8 mouse cellular contexts compared by ENCODE assay signal in the genomic region with DNA sequence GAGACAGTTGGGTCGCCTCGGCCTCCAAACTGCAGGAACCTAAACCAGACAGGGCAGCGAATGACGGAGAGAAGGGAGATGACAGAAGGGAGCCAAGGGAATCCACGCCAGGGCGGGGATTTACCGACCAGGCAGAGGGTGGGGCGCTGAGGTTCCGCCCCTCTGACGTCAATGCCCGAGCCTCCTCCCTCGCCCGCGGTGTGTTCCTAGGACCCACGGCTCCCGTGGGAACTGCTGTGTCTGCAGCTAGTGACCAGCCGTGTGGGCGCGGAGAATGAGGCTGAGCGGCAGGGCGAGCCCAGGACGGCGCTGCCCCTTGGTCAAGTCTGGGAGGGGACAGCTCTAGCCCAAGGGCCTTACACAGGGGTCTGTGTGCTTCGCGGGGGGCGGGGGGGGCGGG. TPM values are rescaled to one million over a fixed set of nuclear protein-coding genes. Genes with fewer than 3 reads are reported as not detected.
DNase-seq lines count a peak whose midpoint lies in the region; ATAC-seq and TF ChIP-seq lines count a peak whose summit lies in the region.

No protein-coding gene starts in this region.

- H3K9me3 ChIP-seq in E14TG2a.4 (ENCODE audit: low read length): 0 out of 2 replicates have a peak, but pooled peaks cover 5% of the 10 kb centered on the region
- H3K9me3 ChIP-seq in forebrain, embryonic 11.5 days (ENCODE audit: control insufficient read depth, low read length): peaks cover 5% of the 10 kb centered on the region; the same call in 1 of the 2 replicates
- H3K9me3 ChIP-seq in neural tube, embryonic 14.5 days (ENCODE audit: control insufficient read depth, low read length): no peaks in the 10 kb centered on the region

- no peak for TF ChIP-seq POLR2A in thymus, adult 2 months (IDR thresholded peaks at IDR 0.05; ENCODE audit: control insufficient read depth, extremely low read depth, insufficient read depth, low read length, poor library complexity)

- no peaks in the 10 kb centered on the region for H3K36me3 ChIP-seq in E14TG2a.4 (ENCODE audit: insufficient read depth, low read length)
- no peaks in the 10 kb centered on the region for H3K36me3 ChIP-seq in forebrain, embryonic 11.5 days (ENCODE audit: control insufficient read depth, insufficient read depth, low read length)
- H3K36me3 ChIP-seq in neural tube, embryonic 14.5 days (ENCODE audit: control insufficient read depth, insufficient read depth, low read length): no peaks in the 10 kb centered on the region
- H3K36me3 ChIP-seq in thymus, adult 2 months (ENCODE audit: control insufficient read depth, insufficient read depth, low read length): no peaks in the 10 kb centered on the region

- H3K27ac ChIP-seq in forebrain, embryonic 11.5 days (ENCODE audit: low read depth, low read length): no peak overlapping the region
- H3K27ac ChIP-seq in neural tube, embryonic 14.5 days (ENCODE audit: low read depth, low read length): no peak overlapping the region
- no peak overlapping the region for H3K27ac ChIP-seq in thymus, adult 2 months (ENCODE audit: control insufficient read depth, insufficient read depth, low read length)

- 0 out of 2 replicates have a peak, but pooled peaks have one; percentile 33 for ATAC-seq in forebrain, embryonic 11.5 days (replicated peaks; ENCODE audit: low FRiP score)
- no peak; the same call in 1 of the 2 replicates for ATAC-seq in neural tube, embryonic 14.5 days (ENCODE audit: low read depth)

- 0 out of 2 replicates have a peak, but pooled peaks cover 6% of the 10 kb centered on the region for H3K27me3 ChIP-seq in E14TG2a.4 (ENCODE audit: insufficient read depth, low read length)
- peaks cover 12% of the 10 kb centered on the region; the same call in 1 of the 2 replicates for H3K27me3 ChIP-seq in forebrain, embryonic 11.5 days (ENCODE audit: control insufficient read depth, insufficient read depth, low read length)
- no peaks in the 10 kb centered on the region; the same call in 1 of the 2 replicates for H3K27me3 ChIP-seq in neural tube, embryonic 14.5 days (ENCODE audit: control insufficient read depth, insufficient read depth, low read length)
- no peaks in the 10 kb centered on the region; the same call in 1 of the 2 replicates for H3K27me3 ChIP-seq in thymus, adult 2 months (ENCODE audit: control insufficient read depth, insufficient read depth, low read length)

- no peak for TF ChIP-seq CTCF in E14TG2a.4 (conservative IDR thresholded peaks at IDR 0.05; ENCODE audit: low read length)
- TF ChIP-seq CTCF in thymus, adult 2 months (IDR thresholded peaks at IDR 0.05; ENCODE audit: borderline replicate concordance, control insufficient read depth, extremely low read depth, insufficient read depth, low read length, poor library complexity): no peak

- peak overlapping the region; percentile 57 for H3K9ac ChIP-seq in forebrain, embryonic 11.5 days (ENCODE audit: low read length)
- peak overlapping the region; percentile 51 for H3K9ac ChIP-seq in neural tube, embryonic 14.5 days (replicated peaks; ENCODE audit: low read depth, low read length)

- H3K4me2 ChIP-seq in forebrain, embryonic 11.5 days (ENCODE audit: low read depth, low read length, severe bottlenecking): peak overlapping the region; percentile 87
- peak overlapping the region; percentile 91 for H3K4me2 ChIP-seq in neural tube, embryonic 14.5 days (ENCODE audit: low read depth, low read length)

- peak; percentile 70 for DNase-seq in c-Kit-positive CD71-negative TER-119-negative erythroid progenitor cells, embryonic 14.5 days (ENCODE audit: low read depth)
- DNase-seq in forebrain, embryonic 11.5 days (ENCODE audit: low spot score): peak; percentile 82
- peak; percentile 85 to 90 for DNase-seq in heart, postnatal 10 days
- DNase-seq in kidney, postnatal 4 days: peak; percentile 85 to 89
- DNase-seq in lung, adult 18-20 months: peak; percentile 85 to 91
- peak; percentile 59 for DNase-seq in thymus, adult 2 months

- H3K4me1 ChIP-seq in E14TG2a.4 (replicated peaks; ENCODE audit: low read depth, low read length): peaks cover 47% of the 10 kb centered on the region
- H3K4me1 ChIP-seq in forebrain, embryonic 11.5 days (replicated peaks; ENCODE audit: control insufficient read depth, insufficient read depth, low read length): peaks cover 6% of the 10 kb centered on the region; the same call in 1 of the 2 replicates
- H3K4me1 ChIP-seq in neural tube, embryonic 14.5 days (ENCODE audit: control insufficient read depth, insufficient read depth, low read length): no peaks in the 10 kb centered on the region
- H3K4me1 ChIP-seq in thymus, adult 2 months (replicated peaks; ENCODE audit: control insufficient read depth, insufficient read depth, low read length): peaks cover 4% of the 10 kb centered on the region; the same call in 1 of the 2 replicates

- peak overlapping the region; percentile 77 for H3K4me3 ChIP-seq in E14TG2a.4 (replicated peaks; ENCODE audit: low read length)
- peak overlapping the region; percentile 49 for H3K4me3 ChIP-seq in forebrain, embryonic 11.5 days (ENCODE audit: low read depth, low read length)
- H3K4me3 ChIP-seq in neural tube, embryonic 14.5 days (ENCODE audit: low read depth, low read length): peak overlapping the region; percentile 39
- H3K4me3 ChIP-seq in thymus, adult 2 months (ENCODE audit: control insufficient read depth, insufficient read depth, low read length): peak overlapping the region; percentile 39

- under 1% methylated on average over 25 of the region's 27 CpGs for WGBS in forebrain, embryonic 11.5 days
- under 1% methylated on average over 25 of the region's 27 CpGs for WGBS in neural tube, embryonic 14.5 days
- 2% methylated on average over 27 of the region's 27 CpGs for WGBS in thymus, adult 2 months

- intact Hi-C loops in heart, postnatal 10 days (cut with DNase I): no loop called here

RNA-seq across cellular contexts. Expression of a gene that starts 11.9 kb away (rescaled TPM):
- polyA plus RNA-seq in forebrain, embryonic 11.5 days (2014; fragmentation: Nextera tagmentation; extraction: Ambion mirVana): 0.76 and 0.80 TPM in 2 replicates
- total RNA-seq in heart, postnatal 10 days (2021): 1 to 10 TPM in 1 of 2 experiments, under 1 TPM in 1; 0.87 to 8.5 TPM
- polyA plus RNA-seq in neural tube, embryonic 14.5 days (2014; fragmentation: Nextera tagmentation; extraction: Ambion mirVana): 0.18 TPM in 1 of 2 replicates, not detected in the other
- polyA plus RNA-seq in thymus, adult 2 months (2012; rRNA removed): 0.40 and 0.86 TPM in 2 replicates

RNA-seq across cellular contexts. Expression of a gene that starts 30.3 kb away (rescaled TPM):
- polyA plus RNA-seq in forebrain, embryonic 11.5 days (2014; fragmentation: Nextera tagmentation; extraction: Ambion mirVana): 1.8 and 1.9 TPM in 2 replicates
- total RNA-seq in heart, postnatal 10 days (2021): 1 to 10 TPM; 1.6 to 2.8 TPM
- 9.5 and 11.2 TPM in 2 replicates for polyA plus RNA-seq in neural tube, embryonic 14.5 days (2014; fragmentation: Nextera tagmentation; extraction: Ambion mirVana)
- polyA plus RNA-seq in thymus, adult 2 months (2012; rRNA removed): 0.75 and 1.5 TPM in 2 replicates

RNA-seq across cellular contexts. Expression of a gene that starts 50.7 kb away (rescaled TPM):
- 1.1 and 2.1 TPM in 2 replicates for polyA plus RNA-seq in forebrain, embryonic 11.5 days (2014; fragmentation: Nextera tagmentation; extraction: Ambion mirVana)
- not detected for total RNA-seq in heart, postnatal 10 days (2021)
- 0.20 and 0.58 TPM in 2 replicates for polyA plus RNA-seq in neural tube, embryonic 14.5 days (2014; fragmentation: Nextera tagmentation; extraction: Ambion mirVana)
- polyA plus RNA-seq in thymus, adult 2 months (2012; rRNA removed): 6.9 and 7.7 TPM in 2 replicates
